Mouse (Mus musculus): ENCODE results near the gene Zfp704. TPM values are rescaled to one million over a fixed set of nuclear protein-coding genes. Genes with fewer than 3 reads are reported as not detected.

Gene Zfp704
- total RNA-seq, 2 experiments from 2014 or later = 17.5 to 18.0 TPM

DNA sequence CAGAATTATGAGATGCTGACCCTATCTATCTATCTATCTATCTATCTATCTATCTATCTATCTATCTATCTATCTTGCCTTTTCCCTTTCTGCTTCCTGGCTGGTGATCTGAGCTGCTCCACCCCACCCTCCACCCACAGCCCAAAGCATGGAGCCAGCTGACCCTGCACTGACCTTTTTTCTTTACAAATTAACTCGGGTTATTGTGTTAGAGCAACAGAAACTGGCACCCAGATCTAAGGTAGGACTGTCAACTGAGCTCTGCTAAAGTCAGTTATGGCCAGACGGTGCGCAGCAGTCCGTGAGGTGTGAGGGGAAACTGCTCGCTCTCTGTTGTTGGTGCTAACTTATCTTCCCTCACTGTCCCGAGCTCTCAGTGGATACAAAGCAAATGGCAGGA, 87.9 kb downstream of the Zfp704 start:
- no peak for DNase-seq
- intact Hi-C loops (cut with DNase I) = no loop called here

DNA sequence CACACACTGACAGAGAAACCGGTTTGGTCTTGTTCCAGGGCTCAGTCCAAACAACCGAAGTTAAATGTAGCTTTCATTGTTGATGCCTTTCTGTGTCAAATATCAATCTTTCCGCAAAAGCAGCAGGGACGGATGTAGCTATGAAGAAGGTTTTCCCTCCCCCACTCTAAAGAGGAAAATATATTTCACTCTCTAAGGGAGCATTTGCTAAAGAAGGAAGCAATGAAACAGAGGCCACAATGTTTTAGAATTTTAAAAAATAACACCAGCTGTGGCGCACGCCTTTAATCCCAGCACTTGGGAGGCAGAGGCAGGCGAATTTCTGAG, 89.2 kb downstream of the Zfp704 start:
- intact Hi-C loops (cut with DNase I) = no loop called here
- no peak for DNase-seq

DNA sequence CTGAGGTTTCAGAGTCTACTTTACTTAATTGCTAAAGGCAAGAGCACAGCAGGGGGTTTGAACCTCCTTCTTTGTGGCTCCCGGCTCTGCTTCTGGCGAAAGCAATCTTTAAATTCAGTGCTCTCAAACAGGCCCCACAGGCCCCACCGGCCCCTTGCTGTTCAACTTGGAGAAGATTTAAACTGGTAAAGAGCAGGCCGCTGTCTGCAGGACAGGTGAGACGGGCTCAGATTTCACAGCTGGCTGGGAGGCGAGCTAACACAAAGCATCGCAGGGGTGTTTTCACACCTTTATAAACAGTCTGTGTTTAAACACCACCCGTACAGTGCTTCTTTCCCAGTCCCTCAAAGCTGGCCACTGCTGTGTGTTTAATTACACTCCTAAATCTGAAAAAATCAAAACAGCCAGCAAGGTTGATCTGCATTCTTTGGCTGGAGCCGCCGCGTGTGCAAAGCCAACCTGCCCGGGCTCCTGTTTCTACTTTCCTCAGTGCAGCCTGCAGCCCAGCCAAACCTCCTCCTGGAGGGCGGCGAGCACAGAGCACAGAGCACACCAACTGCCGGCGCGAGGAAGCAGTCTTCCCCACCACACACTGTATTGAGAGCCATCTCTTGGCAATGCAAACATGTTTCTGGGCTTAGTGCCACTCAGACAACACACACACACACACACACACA, 89.7 kb downstream of the Zfp704 start:
- DNase-seq = peak; percentile 70 to 79
- intact Hi-C loops (cut with DNase I) = no loop called here

DNA sequence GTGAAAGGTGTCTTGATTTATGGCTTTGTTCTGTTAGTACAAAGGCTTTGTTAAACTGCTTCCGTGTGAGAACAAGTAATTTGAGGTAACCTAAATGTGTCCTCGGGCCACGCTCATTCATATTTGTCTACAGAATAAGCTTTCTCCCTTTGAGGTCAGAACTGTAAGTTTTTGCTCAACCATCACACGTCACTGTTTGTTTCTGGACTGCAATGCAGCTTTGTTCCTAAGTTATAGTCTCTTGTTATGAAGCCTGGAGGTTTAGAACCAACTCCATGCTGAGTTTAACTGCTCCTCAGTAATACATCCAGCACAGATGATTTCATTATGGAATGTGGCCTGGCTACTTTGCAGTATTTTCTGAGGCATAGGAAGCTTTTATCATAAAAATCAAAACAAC, 90.4 kb downstream of the Zfp704 start:
- intact Hi-C loops (cut with DNase I) = no loop called here
- DNase-seq = no peak

DNA sequence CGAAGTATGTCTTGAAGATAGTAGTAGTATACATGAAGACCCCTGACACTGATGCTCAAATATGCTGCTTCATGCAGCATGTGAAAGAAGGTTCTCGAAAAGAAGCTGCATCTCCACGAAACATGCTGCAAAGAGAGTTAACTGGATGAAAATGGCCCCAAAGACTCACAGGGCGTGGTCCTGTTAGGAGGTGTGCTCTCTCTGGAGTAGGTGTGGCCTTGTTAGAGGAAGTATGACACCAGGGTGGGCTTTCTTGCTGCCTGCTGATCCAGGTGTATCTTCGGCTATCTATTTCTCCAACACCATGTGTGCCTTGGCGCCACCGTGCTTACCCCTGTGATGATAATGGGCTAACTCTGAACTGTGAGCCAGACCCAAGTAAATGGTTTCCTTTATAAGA, 90.9 kb downstream of the Zfp704 start:
- intact Hi-C loops (cut with DNase I) = no loop called here
- no peak for DNase-seq

DNA sequence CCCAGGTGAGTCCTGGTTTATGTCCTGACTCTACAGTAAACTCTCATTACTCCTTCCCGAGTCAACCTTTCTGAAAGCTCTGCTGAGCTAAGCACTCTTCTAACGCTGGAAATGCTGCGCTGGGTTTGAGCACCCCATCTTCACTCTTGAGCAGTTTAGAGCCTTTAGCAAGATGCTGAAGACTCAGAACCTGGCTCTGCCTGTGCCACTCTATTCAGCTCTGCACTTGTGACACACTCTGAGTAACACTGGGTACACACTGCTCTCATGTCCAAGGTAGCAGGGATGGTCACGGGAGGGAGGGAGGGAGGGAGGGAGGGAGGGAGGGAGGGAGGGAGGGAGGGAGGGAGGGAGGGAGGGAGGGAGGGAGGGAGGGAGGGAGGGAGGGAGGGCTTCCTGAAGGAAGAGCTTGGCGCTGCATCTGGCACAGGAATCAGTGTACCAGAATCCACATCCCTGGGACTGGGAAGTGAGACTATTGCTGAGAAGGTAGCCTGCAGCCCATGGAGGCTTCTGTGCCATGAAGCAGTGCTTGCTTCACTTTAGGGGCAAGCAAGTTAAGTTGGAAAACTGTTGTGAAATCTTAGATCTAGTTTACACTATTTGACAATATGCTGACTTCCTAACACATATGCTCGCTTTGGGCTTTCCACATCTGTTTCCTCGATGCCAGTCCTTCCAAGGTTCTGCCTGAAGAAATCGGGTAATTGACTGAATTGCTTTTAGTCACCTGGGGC, 93.6 kb downstream of the Zfp704 start:
- intact Hi-C loops (cut with DNase I) = no loop called here

DNA sequence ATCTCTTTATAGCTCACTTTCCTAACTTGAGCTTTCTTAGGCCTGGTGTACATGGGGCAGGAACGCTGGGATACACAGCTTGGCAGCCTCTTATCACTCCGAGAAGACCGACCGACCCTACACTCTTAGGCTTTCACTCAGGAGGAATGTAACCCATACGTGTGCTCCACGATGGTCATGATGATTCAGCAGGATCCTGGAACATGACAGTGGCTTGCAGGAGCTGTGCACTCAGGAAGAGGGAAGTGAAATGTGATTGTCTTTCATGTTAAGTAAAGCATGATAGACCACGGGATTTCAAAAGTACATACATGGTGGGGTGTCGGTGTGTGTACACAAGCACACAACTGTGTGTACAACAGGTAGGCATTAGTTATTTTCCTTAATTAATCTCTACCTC, 94.4 kb downstream of the Zfp704 start:
- intact Hi-C loops (cut with DNase I) = no loop called here
- DNase-seq = no peak

More for the DNA sequence above, 93.6 kb downstream of the Zfp704 start:
- no peak for DNase-seq

DNA sequence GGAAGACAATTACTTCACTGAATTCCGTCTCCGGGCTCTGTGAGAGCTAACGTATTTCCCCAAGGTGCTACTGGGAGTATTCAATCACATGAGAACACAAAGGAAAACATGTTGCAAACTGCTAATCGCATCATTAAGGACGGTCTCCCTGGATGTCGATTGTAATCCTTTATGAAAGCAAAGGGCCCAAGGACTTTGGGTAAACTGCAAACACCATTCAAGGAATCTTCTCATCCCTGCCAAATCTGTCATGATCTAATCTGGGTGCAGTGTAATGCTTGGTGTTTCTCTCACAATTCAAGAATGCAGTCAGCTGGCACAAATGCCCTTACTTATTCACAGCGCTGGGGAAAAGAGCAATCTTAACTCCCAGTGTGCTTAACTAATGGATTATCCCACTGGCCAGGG, 96.2 kb downstream of the Zfp704 start:
- DNase-seq = no peak
- intact Hi-C loops (cut with DNase I) = no loop called here

DNA sequence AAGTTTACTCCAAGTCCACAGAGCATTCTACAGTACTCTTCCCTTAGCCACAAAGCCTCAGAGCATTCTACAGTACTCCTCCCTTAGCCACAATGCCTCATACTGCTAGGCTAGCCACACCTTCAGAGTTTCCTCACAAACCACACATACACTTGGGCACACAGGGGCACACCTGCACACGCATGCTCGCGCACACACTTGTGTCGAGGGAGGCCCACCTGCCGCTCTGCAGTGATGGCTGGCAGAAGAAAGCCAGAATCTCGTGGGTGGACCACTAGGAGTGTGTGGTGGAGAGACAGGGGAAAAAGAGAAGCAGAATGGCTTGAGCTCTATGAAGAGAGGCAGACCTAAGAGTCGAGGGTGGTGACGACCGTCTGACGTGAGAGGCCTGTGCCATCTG, 97.7 kb downstream of the Zfp704 start:
- intact Hi-C loops (cut with DNase I) = no loop called here

DNA sequence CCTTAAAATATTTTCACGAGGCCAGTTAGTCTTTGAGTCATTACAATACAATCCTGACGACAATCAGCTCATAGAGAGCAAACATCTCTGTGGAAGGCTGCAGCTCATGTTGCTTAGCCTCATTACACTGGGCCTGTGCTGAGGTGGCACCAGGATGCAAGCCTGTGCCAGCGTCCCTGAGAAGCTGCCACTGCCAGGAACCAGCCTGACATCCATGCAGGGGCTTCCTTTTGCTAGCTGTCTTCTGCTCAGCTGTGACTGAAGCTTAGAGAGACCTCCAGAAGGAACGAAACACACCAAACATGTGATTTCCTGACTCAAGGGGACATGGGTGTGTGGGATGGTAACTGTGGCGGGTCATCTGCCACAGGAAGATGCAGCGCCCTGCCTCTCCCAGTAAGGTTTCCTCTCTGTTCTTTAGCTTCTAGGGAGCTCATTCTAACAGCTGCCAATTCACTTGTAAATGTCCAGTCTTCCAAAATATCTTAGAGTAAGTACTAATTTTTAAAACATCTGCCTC, 104.1 kb downstream of the Zfp704 start:
- DNase-seq = no peak
- intact Hi-C loops (cut with DNase I) = no loop called here

More for the DNA sequence above, 97.7 kb downstream of the Zfp704 start:
- no peak for DNase-seq

DNA sequence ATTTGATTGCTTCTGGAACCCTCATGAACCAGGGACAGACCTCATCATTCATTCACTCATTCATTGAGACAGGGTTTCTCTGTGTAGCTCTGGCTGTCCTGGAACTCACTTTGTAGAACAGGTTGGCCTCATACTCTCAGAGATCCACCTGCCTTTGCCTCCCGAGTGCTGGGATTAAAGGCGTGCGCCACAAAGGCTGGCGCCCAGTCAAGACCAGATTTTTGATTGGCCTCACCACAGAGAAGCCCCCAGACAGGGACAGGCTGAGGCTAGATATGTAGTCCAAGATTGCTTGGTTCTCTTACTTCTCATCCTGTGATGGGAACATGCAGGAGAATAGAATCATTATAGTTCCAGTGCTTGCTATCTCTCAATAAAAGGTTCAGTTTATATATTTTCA, 105.5 kb downstream of the Zfp704 start:
- DNase-seq = no peak
- intact Hi-C loops (cut with DNase I) = no loop called here

DNA sequence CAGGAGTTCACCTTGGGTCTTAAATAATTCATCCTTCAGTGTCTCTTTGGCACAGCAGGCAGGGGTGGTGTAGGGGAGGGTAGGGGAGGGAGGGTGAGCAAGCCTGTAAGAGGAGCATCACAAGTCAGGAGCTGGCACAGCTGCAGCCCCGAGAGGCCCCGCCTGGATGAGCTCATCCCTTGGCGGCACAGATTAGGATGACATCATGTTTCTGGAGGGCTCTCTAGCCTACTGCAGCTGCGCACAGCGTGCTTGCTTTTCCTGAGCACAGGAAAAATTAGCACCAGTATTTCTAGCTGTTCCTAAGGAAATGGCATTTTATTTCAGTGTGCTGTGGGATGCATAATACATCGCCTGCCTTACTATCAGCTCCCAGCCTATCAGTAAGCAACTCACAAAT, 109.2 kb downstream of the Zfp704 start:
- DNase-seq = peak; percentile 90 to 94
- intact Hi-C loops (cut with DNase I) = no loop called here

DNA sequence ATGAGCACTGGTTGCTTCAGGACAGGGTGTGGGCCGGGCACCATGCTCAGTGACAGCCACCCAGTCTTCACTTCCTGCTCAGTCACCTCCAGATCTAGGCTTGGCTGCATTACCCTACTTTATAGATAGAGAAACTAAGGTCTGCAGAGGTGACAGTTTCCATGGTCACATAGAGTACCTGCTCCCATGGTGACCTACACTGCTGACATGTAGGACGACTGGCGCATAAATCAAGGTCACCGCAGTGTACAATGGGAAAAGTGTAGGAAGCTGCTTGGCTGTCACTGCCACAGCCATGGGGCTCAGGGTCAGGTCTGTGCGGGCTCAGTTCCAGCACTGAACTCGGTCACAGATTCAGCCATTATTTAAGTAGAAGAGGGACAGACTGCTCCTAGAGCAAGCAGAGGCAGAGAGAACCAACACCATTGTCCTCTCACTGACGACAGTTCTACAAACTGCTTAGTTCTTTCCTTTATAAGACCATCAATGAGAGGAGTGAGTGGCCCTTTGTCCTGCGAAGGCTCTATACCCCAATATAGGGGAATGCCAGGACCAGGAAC, 109.8 kb downstream of the Zfp704 start:
- DNase-seq = no peak

DNA sequence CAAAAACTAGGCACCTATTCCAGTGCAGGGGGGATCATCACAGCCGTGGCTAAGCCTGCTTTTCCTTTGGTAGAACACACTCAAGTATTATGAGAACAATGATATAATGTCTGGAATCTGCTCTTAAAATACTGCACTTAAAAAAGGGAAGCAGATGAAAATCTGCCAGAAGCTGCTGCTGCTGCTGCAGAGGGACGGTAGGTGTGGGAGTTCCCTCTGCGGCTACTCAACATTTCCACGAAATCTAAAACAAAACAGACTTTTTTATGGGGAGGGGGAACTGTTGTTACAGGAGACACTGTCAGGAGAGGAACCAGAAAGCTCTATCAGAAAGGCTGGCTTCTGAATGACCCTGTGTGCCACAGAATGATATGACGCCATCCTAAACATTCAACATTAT, 110.4 kb downstream of the Zfp704 start:
- intact Hi-C loops (cut with DNase I) = no loop called here
- DNase-seq = no peak

More for the DNA sequence above, 109.8 kb downstream of the Zfp704 start:
- intact Hi-C loops (cut with DNase I) = no loop called here

DNA sequence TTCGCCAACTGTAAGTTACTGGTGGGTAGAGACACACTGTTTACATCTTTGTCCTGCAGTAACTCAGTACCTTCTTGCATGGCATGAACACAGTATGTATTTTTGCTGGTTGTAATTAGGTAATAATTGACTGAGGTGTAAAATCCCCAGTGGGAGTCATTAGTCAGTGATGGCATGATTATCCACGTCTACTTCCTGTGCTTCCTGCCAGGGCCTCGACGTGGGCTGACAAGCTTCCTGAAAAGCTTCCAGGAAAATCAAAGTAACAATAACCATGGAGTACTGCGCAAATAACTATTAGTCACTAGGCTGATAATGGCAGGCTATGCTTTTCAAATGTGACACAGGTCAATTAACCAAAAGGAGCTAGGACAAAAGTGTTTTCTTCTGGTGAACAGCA, 112.6 kb downstream of the Zfp704 start:
- DNase-seq = no peak
- intact Hi-C loops (cut with DNase I) = no loop called here

DNA sequence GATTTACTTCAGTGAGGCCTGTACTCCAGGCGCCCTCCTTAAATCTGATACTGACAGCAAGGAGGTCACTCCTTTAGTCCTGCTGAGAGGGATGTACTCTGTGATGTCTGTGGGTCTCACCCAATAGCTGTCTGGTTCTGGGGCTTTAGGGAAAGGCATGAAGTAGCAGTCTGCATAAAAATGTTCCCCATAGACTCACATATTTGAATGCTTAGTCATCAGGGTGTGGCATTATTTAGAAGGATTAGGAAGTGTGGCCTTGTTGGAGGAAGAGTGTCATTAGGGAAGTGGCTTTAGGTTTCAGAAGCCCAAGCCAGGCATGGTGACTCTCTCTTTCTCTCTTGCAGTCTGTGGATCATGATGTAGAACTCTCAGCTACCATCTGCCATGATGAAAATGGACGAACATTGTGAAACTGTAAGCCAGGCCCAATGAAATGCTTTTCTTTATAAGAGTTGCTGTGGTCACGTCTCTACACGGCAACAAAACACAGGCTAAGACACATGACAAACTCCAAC, 118.1 kb downstream of the Zfp704 start:
- DNase-seq = no peak
- intact Hi-C loops (cut with DNase I) = no loop called here

DNA sequence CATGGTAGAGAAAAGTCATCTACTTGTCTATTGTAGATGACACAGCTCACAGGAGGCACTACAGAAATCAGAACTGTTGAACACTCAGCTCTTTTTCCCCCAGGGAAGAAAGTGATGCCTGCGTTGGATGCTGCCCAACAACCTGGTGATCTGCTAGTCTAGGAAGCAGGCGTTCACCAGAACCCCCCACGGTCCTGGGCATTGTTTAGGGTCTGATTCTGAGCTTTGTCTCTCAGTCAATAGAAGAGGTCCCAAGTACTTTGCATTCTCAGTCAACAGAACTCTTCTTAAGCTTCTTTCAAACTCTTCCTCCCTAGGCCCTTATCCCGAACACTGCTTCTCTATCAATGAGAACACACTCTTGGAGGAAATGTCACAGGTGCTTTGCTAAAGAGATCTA, 122.2 kb downstream of the Zfp704 start:
- no peak for DNase-seq
- intact Hi-C loops (cut with DNase I) = loop anchor here (10.0 kb wide), 1 partner anchor 107 kb away; no protein-coding TSS in a partner anchor

DNA sequence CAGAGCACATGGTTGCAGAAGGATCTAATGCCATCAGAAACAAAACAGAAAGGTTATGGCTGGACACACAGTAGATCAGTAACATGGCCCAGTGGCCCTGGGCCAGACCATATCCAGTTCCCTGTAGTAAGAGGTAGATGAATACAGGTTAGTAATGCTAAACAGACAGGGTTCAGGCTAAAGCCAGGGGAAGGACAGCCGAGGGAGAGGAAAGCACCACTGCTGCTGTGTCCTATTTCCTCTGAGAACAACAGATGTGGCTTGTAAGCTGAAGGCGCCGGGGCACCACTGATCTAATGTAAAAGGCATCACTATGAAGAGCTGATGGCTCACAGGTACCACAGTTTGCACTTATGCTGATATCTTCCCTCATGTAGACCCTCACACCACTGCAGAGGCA, 124.4 kb downstream of the Zfp704 start:
- DNase-seq = no peak
- intact Hi-C loops (cut with DNase I) = loop anchor here (10.0 kb wide), 1 partner anchor 109 kb away; no protein-coding TSS in a partner anchor

DNA sequence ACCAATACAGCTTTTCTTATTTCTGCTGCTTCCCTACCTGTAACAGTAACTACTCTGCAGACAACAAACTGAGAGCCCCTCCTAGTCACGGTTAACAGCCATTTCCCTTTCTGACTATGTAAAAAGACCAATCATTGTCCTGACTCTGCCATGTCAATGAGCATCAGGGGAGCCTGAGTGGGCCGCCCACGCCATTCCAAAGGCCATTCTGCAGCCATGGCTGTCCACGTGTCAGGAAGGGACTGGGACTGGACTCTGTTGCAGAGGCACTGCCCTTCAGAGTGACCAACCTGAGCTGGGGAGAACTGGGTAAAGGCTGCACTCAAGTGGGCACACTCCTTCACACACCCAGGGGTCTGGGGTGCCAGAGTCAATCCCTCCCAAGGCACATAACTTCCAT, 127.9 kb downstream of the Zfp704 start:
- DNase-seq = no peak
- intact Hi-C loops (cut with DNase I) = loop anchor here (10.0 kb wide), 1 partner anchor 113 kb away; no protein-coding TSS in a partner anchor

DNA sequence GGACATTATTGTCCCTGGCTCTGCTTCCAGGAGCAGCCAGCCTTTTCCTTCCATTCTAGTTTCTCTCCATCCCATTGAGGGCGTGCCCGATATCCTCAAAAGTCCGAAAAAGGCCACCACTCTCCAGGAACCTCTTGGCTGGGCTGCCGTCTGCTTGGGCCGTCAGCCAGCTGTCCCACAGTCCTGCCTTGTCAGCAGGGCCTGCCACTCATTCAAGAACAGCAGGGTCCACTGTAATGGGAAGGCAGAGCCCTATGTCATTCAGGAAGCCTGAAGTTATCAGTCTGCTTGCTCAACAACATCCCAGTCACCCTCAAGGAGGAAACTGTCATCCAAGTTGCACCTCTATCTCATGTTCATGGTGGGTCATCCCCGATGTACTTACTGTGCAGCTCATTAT, 128.5 kb downstream of the Zfp704 start:
- DNase-seq = peak; percentile 64 to 78
- intact Hi-C loops (cut with DNase I) = loop anchor here (10.0 kb wide), 1 partner anchor 113 kb away; no protein-coding TSS in a partner anchor

DNA sequence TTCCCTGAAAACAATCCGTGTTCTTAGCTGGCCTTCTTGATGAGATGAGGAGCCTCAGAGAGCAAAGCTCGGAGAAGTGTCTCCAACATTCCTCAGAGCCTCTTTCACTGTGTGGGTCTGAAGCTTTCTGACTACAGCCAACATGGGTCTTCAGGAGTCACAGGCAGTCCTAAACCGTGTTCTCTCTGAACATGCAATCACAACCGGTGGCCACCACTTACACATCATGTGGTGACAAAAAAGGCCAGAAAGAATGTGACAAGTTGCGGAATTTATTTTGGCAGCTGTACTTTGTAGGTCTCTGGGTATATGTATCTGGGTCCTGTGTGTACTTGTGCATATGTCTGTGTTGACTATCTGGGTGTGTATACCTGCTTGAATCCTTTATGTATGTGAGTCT, 128.9 kb downstream of the Zfp704 start:
- DNase-seq = no peak
- intact Hi-C loops (cut with DNase I) = loop anchor here (10.0 kb wide), 1 partner anchor 114 kb away; no protein-coding TSS in a partner anchor

Measured in heart, postnatal 14 days (tissue).